Mouse (Mus musculus) MEL (cell line): Measurements from ENCODE around the gene Ltk. TPM values are rescaled to one million over a fixed set of nuclear protein-coding genes. Genes with fewer than 3 reads are reported as not detected.
A peak's percentile ranks its signal among the peaks of the same experiment; 100 is the strongest.

Experiments used
- DNase-seq: peaks from one replicate; pipeline ENCODE4 v3.0.0; 2011; ENCODE audit warnings: low read depth, low spot score
- H3K27ac ChIP-seq: 2 replicates; pipeline ENCODE4 v1.5.1; 2012; ENCODE audit warnings: low read depth, mild to moderate bottlenecking, control low read depth, low read length, moderate library complexity; ENCODE audit not compliant: control insufficient read depth
- H3K27me3 ChIP-seq, 2 experiments: fragments of 150-350 bp in 1 of 2; sonication (generic) in 1 of 2; 2 replicates each; pipeline ENCODE4 v1.6.1; 2012; ENCODE audit warnings: low read length in 2 of 2, mild to moderate bottlenecking in 2 of 2, improper control_type of control experiment in 1 of 2, moderate library complexity in 1 of 2; ENCODE audit not compliant: insufficient read depth in 2 of 2, control insufficient read depth in 1 of 2
- H3K36me3 ChIP-seq, 2 experiments: 2 replicates each; pipeline ENCODE4 v1.6.1; 2012 to 2014; ENCODE audit warnings: low read length in 2 of 2, improper control_type of control experiment in 1 of 2, inconsistent platforms in 1 of 2, mild to moderate bottlenecking in 1 of 2; ENCODE audit not compliant: insufficient read depth in 2 of 2, control insufficient read depth in 1 of 2
- H3K4me1 ChIP-seq, 2 experiments: fragments of 150-350 bp in 1 of 2; sonication (generic) in 1 of 2; 2 replicates each; pipeline ENCODE4 v1.6.1; 2012; ENCODE audit warnings: low read length in 2 of 2, improper control_type of control experiment in 1 of 2, mild to moderate bottlenecking in 1 of 2; ENCODE audit not compliant: insufficient read depth in 2 of 2, control insufficient read depth in 1 of 2
- H3K4me3 ChIP-seq, 2 experiments: fragments of 150-350 bp in 1 of 2; sonication (generic) in 1 of 2; 2 replicates each; pipeline ENCODE4 v1.5.1; 2012; ENCODE audit warnings: low read depth in 2 of 2, low read length in 2 of 2, mild to moderate bottlenecking in 2 of 2, moderate library complexity in 2 of 2, control low read depth in 1 of 2, improper control_type of control experiment in 1 of 2; ENCODE audit not compliant: control insufficient read depth in 1 of 2, insufficient read depth in 1 of 2
- H3K79me2 ChIP-seq: 2 replicates; pipeline ENCODE4 v1.6.1; 2012; ENCODE audit warnings: mild to moderate bottlenecking, low read length, moderate library complexity; ENCODE audit not compliant: control insufficient read depth, poor library complexity, insufficient read depth
- H3K9ac ChIP-seq: 2 replicates; pipeline ENCODE4 v1.6.1; 2012; ENCODE audit warnings: low read depth, mild to moderate bottlenecking, control low read depth, low read length, moderate library complexity; ENCODE audit not compliant: control insufficient read depth, poor library complexity, severe bottlenecking
- H3K9me3 ChIP-seq: fragments of 150-350 bp; sonication (generic); replicated peaks from 2 replicates; pipeline ENCODE4 v1.6.1; 2012; ENCODE audit warnings: mild to moderate bottlenecking, low read length, improper control_type of control experiment, moderate library complexity; ENCODE audit not compliant: insufficient read depth
- CTCF ChIP-seq, 3 experiments: IDR thresholded peaks in 2 of 3; conservative IDR thresholded peaks in 1 of 3; 2 replicates each; pipeline ENCODE4 v1.5.1; 2011 to 2012; ENCODE audit warnings: low read length in 3 of 3, low read depth in 2 of 3, mild to moderate bottlenecking in 2 of 3, improper control_type of control experiment in 1 of 3, inconsistent platforms in 1 of 3, mixed read lengths in 1 of 3, moderate library complexity in 1 of 3; ENCODE audit not compliant: control insufficient read depth in 1 of 3, insufficient read depth in 1 of 3, poor library complexity in 1 of 3, severe bottlenecking in 1 of 3
- E2F4 ChIP-seq: IDR thresholded peaks from 2 replicates; pipeline ENCODE4 v1.6.1; 2011; ENCODE audit warnings: low read depth, low read length, improper control_type of control experiment, borderline replicate concordance
- GABPA ChIP-seq: IDR thresholded peaks from 2 replicates; pipeline ENCODE4 v1.6.1; 2012; ENCODE audit warnings: low read depth, mild to moderate bottlenecking, inconsistent platforms, low read length, improper control_type of control experiment, moderate library complexity
- GATA1 ChIP-seq: IDR thresholded peaks from 2 replicates; pipeline ENCODE4 v1.6.1; 2011; ENCODE audit warnings: low read depth, low read length, improper control_type of control experiment
- HCFC1 ChIP-seq: IDR thresholded peaks from 2 replicates; pipeline ENCODE4 v1.6.1; 2012; ENCODE audit warnings: low read depth, mild to moderate bottlenecking, inconsistent platforms, low read length, improper control_type of control experiment, moderate library complexity
- JUND ChIP-seq: IDR thresholded peaks from 2 replicates; pipeline ENCODE4 v1.6.1; 2011; ENCODE audit warnings: low read depth, mild to moderate bottlenecking, improper control_type of control experiment, low read length
- KAT2A ChIP-seq: conservative IDR thresholded peaks from 2 replicates; pipeline ENCODE4 v1.6.1; 2012; ENCODE audit warnings: low read depth, low read length, improper control_type of control experiment, inconsistent platforms
- MAZ ChIP-seq: IDR thresholded peaks from 2 replicates; pipeline ENCODE4 v1.6.1; 2012; ENCODE audit warnings: low read depth, mild to moderate bottlenecking, inconsistent platforms, low read length, improper control_type of control experiment
- MEF2A ChIP-seq: IDR thresholded peaks from 2 replicates; pipeline ENCODE4 v1.6.1; 2014; ENCODE audit warnings: low read depth, mild to moderate bottlenecking, inconsistent platforms, low read length, improper control_type of control experiment; ENCODE audit not compliant: poor library complexity, insufficient replicate concordance, severe bottlenecking; ENCODE audit errors: extremely low read depth
- MXI1 ChIP-seq: IDR thresholded peaks from 2 replicates; pipeline ENCODE4 v1.6.1; 2011; ENCODE audit warnings: mild to moderate bottlenecking, low read depth, low read length, improper control_type of control experiment
- MYB ChIP-seq: IDR thresholded peaks from 2 replicates; pipeline ENCODE4 v1.6.1; 2011; ENCODE audit warnings: mild to moderate bottlenecking, low read depth, low read length, improper control_type of control experiment
- MYC ChIP-seq: IDR thresholded peaks from 2 replicates; pipeline ENCODE4 v1.6.1; 2011; ENCODE audit warnings: low read depth, mild to moderate bottlenecking, low read length, improper control_type of control experiment, moderate library complexity
- NELFE ChIP-seq: IDR thresholded peaks from 2 replicates; pipeline ENCODE4 v1.6.1; 2011; ENCODE audit warnings: low read depth, low read length, improper control_type of control experiment
- NRF1 ChIP-seq: IDR thresholded peaks from 2 replicates; pipeline ENCODE4 v1.6.1; 2014; ENCODE audit warnings: low read depth, mild to moderate bottlenecking, inconsistent platforms, low read length, improper control_type of control experiment, moderate library complexity; ENCODE audit not compliant: poor library complexity, insufficient read depth, severe bottlenecking
- POLR2AphosphoS2 ChIP-seq: IDR thresholded peaks from 2 replicates; pipeline ENCODE4 v1.6.1; 2011; ENCODE audit warnings: low read length, improper control_type of control experiment
- POLR2AphosphoS5 ChIP-seq: IDR thresholded peaks from 2 replicates; pipeline ENCODE4 v1.6.1; 2012; ENCODE audit warnings: low read depth, borderline replicate concordance, mild to moderate bottlenecking, inconsistent platforms, low read length, moderate library complexity, mixed read lengths
- RCOR1 ChIP-seq: IDR thresholded peaks from 2 replicates; pipeline ENCODE4 v1.6.1; 2012; ENCODE audit warnings: low read depth, mild to moderate bottlenecking, inconsistent platforms, low read length, improper control_type of control experiment
- SMC3 ChIP-seq: IDR thresholded peaks from 2 replicates; pipeline ENCODE4 v1.6.1; 2011; ENCODE audit warnings: low read depth, low read length, improper control_type of control experiment
- TBP ChIP-seq: IDR thresholded peaks from 2 replicates; pipeline ENCODE4 v1.8.0; 2011; ENCODE audit warnings: low read depth, low read length, improper control_type of control experiment
- USF2 ChIP-seq, 2 experiments: IDR thresholded peaks; 2 replicates each; pipeline ENCODE4 v1.6.1; 2011 to 2012; ENCODE audit warnings: improper control_type of control experiment in 2 of 2, low read length in 2 of 2, borderline replicate concordance in 1 of 2, inconsistent platforms in 1 of 2, low read depth in 1 of 2, mild to moderate bottlenecking in 1 of 2; ENCODE audit not compliant: insufficient read depth in 1 of 2
- polyA plus RNA-seq, 2 experiments: library from polyadenylated mRNA; stranded (reverse) in 1 of 2; unstranded in 1 of 2; fragments of >175 nt in 1 of 2; fragments of >200 nt in 1 of 2; gene quantifications; 2 replicates each; pipeline versions ENCODE4 v1.2.1 to v1.2.4; 2012; ENCODE audit warnings: low replicate concordance in 2 of 2, low read depth in 1 of 2; ENCODE audit not compliant: insufficient read length in 2 of 2, insufficient read depth in 1 of 2, missing spikeins in 1 of 2
- total RNA-seq: library from RNA; depleted of rRNA; stranded (reverse); fragments of 300-350 nt; gene quantifications from 2 replicates; pipeline ENCODE4 v1.2.3, GENCODE M21; 2012

The Ltk gene
- total and polyA plus RNA-seq, 3 experiments, result 0.23 to 2.5 TPM; not detected in 1

- Histone ChIP-seq H3K9ac (no peak overlapping the region), H3K79me2 (no peaks in the 10 kb centered on the region), H3K27me3 (no peaks in the 10 kb centered on the region), H3K4me3 (no peak overlapping the region), H3K9me3 (no peaks in the 10 kb centered on the region), H3K4me1 (no peaks in the 10 kb centered on the region), H3K36me3 (peaks cover 0 to 22% of the 10 kb centered on the region in 2 experiments; a peak in 2 of 4 replicates), H3K27ac (no peak overlapping the region)
- TF ChIP-seq JUND (no peak), POLR2AphosphoS2 (no peak), CTCF (IDR thresholded peaks at IDR 0.05 in 2 of 3, conservative IDR thresholded peaks at IDR 0.05 in 1 of 3; ENCODE audit: control insufficient read depth in 1 of 3, insufficient read depth in 1 of 3, low read depth in 2 of 3, low read length in 3 of 3, poor library complexity in 1 of 3, severe bottlenecking in 1 of 3) (no peak), KAT2A (no peak), MYC (no peak), E2F4 (no peak), TBP (no peak), RCOR1 (no peak), MAZ (no peak), MEF2A (no peak), GATA1 (no peak), USF2 (IDR thresholded peaks at IDR 0.05; ENCODE audit: borderline replicate concordance in 1 of 2, insufficient read depth in 1 of 2, low read depth in 1 of 2, low read length in 2 of 2) (no peak), NELFE (no peak)
- peak; percentile 26 for DNase-seq
These were observed 50.2 kb downstream of the Ltk start for GRCm38 (mm10) chr2:119710011-119710410.

DNA sequence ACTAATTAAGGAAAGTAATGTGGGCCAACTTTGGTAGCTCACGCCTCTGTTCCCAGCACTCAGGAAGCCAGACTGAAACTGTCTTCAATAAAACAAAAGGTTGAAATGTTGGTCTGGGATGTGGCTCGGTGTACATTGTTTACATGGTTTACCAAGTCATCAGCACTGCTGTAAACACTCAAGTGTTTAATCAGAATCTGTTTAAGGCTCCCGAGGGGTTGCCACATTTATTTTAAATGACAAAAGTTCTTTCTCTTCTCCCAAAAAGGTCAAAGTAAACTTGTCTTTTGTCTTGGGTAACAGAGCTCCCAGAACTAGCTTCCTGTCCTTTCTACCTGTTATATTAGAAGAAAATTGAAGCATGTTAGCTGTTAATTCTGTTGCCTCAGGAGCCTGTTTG lies 52.6 kb downstream of the Ltk start:
- Histone ChIP-seq H3K4me3 (no peak overlapping the region), H3K4me1 (no peaks in the 10 kb centered on the region), H3K9me3 (no peaks in the 10 kb centered on the region), H3K27me3 (no peaks in the 10 kb centered on the region), H3K36me3 (peaks cover 0 to 17% of the 10 kb centered on the region in 2 experiments; a peak in 2 of 4 replicates), H3K27ac (no peak overlapping the region), H3K9ac (no peak overlapping the region), H3K79me2 (no peaks in the 10 kb centered on the region)
- DNase-seq, result no peak
- TF ChIP-seq MXI1, result no peak
- no peak for TF ChIP-seq CTCF (IDR thresholded peaks at IDR 0.05 in 2 of 3, conservative IDR thresholded peaks at IDR 0.05 in 1 of 3; ENCODE audit: control insufficient read depth in 1 of 3, insufficient read depth in 1 of 3, low read depth in 2 of 3, low read length in 3 of 3, poor library complexity in 1 of 3, severe bottlenecking in 1 of 3)
- no peak for TF ChIP-seq SMC3
- no peak for TF ChIP-seq POLR2AphosphoS5
- TF ChIP-seq NRF1, result no peak
- no peak for TF ChIP-seq MEF2A
- no peak for TF ChIP-seq MYB
- no peak for TF ChIP-seq HCFC1
- TF ChIP-seq GABPA, result no peak
